Mouse (Mus musculus): ENCODE data around the gene Dock8.

Gene Dock8

GRCm38 (mm10) chr19:25062857-25063240, 63.5 kb downstream of the Dock8 start:
- no peak for DNase-seq

- DNase-seq = no peak
Observed at GRCm38 (mm10) chr19:25066229-25066628, 66.9 kb downstream of the Dock8 start.

GRCm38 (mm10) chr19:25068518-25068917, 69.2 kb downstream of the Dock8 start:
- DNase-seq = no peak

- DNase-seq = no peak
Observed at GRCm38 (mm10) chr19:25072521-25072920, 73.2 kb downstream of the Dock8 start.

GRCm38 (mm10) chr19:25074741-25075140, 75.4 kb downstream of the Dock8 start:
- no peak for DNase-seq

GRCm38 (mm10) chr19:25077636-25078035, 78.3 kb downstream of the Dock8 start:
- DNase-seq = no peak

- no peak for DNase-seq
Observed at GRCm38 (mm10) chr19:25078130-25078529, 78.8 kb downstream of the Dock8 start.

GRCm38 (mm10) chr19:25080166-25080565, 80.8 kb downstream of the Dock8 start:
- no peak for DNase-seq

GRCm38 (mm10) chr19:25082839-25083238, 83.5 kb downstream of the Dock8 start:
- no peak for DNase-seq

GRCm38 (mm10) chr19:25087181-25087580, 87.8 kb downstream of the Dock8 start:
- no peak for DNase-seq

- DNase-seq = no peak
Observed at GRCm38 (mm10) chr19:25089746-25090145, 90.4 kb downstream of the Dock8 start.

- DNase-seq = no peak
Observed at GRCm38 (mm10) chr19:25095135-25095534, 95.8 kb downstream of the Dock8 start.

GRCm38 (mm10) chr19:25096316-25096715, 97.0 kb downstream of the Dock8 start:
- DNase-seq = peak; percentile 8

GRCm38 (mm10) chr19:25096986-25097385, 97.7 kb downstream of the Dock8 start:
- peak; percentile 49 for DNase-seq

- no peak for DNase-seq
Observed at GRCm38 (mm10) chr19:25097506-25097905, 98.2 kb downstream of the Dock8 start.

- no peak for DNase-seq
Observed at GRCm38 (mm10) chr19:25097951-25098350, 98.6 kb downstream of the Dock8 start.

- DNase-seq = no peak
Observed at GRCm38 (mm10) chr19:25098941-25099340, 99.6 kb downstream of the Dock8 start.

- DNase-seq = no peak
Observed at GRCm38 (mm10) chr19:25105682-25106081, 106.3 kb downstream of the Dock8 start.

- no peak for DNase-seq
Observed at GRCm38 (mm10) chr19:25106315-25106714, 107.0 kb downstream of the Dock8 start.

- DNase-seq = no peak
Observed at GRCm38 (mm10) chr19:25107417-25107816, 108.1 kb downstream of the Dock8 start.

GRCm38 (mm10) chr19:25111591-25112233, 112.4 kb downstream of the Dock8 start:
- DNase-seq = peak; percentile 18

GRCm38 (mm10) chr19:25116981-25117380, 117.6 kb downstream of the Dock8 start:
- no peak for DNase-seq

GRCm38 (mm10) chr19:25122417-25122816, 123.1 kb downstream of the Dock8 start:
- no peak for DNase-seq

- DNase-seq = no peak
Observed at GRCm38 (mm10) chr19:25123031-25123430, 123.7 kb downstream of the Dock8 start.

- no peak for DNase-seq
Observed at GRCm38 (mm10) chr19:25123461-25123860, 124.1 kb downstream of the Dock8 start.

Measured in kidney, adult 18-20 months (tissue).